Mouse (Mus musculus): ENCODE data around the gene Cpne7. TPM values are rescaled to one million over a fixed set of nuclear protein-coding genes. Genes with fewer than 3 reads are reported as not detected.

Gene Cpne7
- polyA plus RNA-seq, 1 experiment: 20.9 TPM

DNA sequence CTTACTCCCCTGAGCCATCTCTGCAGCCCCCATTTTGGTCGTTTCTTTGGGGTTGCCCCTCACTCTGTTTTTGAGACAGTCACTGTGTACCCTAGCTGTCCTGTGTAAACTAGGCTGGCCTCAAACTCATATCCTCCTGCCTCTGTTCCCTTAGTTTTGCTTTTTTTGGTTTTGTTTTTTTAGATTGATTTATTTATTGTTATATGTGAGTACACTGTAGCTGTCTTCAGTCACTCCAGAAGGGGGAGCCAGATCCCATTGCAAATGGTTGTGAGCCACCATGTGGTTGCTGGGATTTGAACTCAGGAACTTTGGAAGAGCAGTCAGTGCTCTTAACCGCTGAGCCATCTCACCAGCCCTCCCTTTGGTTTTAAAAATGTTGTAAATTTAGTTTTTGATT lies 10.6 kb upstream of the Cpne7 start:
- no peak for TF ChIP-seq GATA1 (IDR thresholded peaks at IDR 0.05; ENCODE audit: low read length)

- no peak for TF ChIP-seq GATA1 (IDR thresholded peaks at IDR 0.05; ENCODE audit: low read length)
Measured at GRCm38 (mm10) chr8:123108010-123108409, 9.2 kb upstream of the Cpne7 start.

GRCm38 (mm10) chr8:123108953-123109352 lies 8.2 kb upstream of the Cpne7 start:
- TF ChIP-seq GATA1 (IDR thresholded peaks at IDR 0.05; ENCODE audit: low read length): no peak

DNA sequence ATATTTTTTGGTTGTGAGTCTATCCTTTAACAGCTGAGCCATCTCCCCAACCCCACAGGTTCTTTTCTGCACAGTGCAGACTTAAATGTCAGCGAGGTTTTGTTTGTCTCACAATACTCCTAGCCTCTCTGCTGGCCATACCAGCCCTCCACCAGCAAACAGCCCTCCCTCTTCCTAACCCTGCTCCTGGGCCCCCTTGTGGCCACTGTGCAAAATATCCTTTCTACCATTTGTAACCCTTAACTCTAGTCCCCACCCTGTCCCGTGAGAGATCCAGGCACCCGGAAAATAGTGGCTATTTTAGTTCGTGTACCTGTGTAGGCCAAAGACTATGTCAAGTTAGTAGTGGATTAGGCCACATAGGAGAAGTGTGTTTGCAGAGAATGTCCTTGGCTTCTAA lies 6.5 kb upstream of the Cpne7 start:
- TF ChIP-seq GATA1 (IDR thresholded peaks at IDR 0.05; ENCODE audit: low read length): no peak

DNA sequence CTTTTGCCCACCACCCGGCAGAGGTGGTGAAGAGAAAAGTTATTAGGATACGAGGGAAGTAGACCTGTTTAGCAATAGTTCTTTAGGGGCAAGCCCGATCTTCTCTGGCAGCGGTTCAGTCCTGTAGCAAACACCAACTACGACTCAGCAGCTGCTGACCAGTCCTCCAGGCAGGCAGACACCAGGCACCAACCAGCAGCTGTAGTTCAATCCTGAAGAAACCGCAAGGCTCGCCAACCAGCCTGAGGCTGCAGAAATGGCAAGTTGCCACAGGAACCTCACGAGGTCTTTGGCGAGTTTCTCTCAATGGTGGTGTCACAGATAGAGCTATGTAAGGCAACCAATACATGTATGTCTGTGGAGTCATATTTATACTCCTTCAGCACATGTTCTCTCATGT lies 4.3 kb upstream of the Cpne7 start:
- no peak for TF ChIP-seq GATA1 (IDR thresholded peaks at IDR 0.05; ENCODE audit: low read length)

DNA sequence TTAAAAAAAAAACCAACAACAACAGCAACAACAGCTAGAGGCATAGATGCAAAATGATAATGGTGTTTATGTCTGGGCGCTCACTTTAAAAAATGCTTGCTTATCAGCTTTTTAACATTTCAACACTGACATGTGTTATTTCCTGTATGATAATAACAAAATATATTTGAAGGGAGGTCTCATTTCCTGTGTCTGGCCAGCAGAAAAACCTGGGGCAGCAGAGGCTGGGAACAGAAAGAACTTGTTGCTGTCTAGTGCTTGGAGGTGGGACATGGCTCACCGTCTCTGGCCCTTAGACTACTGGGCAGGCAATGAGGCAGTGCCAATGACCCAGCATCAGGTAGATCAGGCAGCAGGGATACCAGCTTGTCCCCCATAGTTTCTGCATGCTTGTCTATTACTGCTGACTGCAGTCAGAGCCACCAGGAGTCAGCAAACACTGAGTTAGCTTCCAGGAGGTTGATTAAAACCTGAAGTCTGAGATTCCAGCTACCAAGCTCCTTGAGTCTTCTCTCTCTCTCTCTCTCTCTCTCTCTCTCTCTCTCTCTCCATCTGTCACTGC lies 3.2 kb upstream of the Cpne7 start:
- peak; percentile 49 for TF ChIP-seq GATA1 (IDR thresholded peaks at IDR 0.05; ENCODE audit: low read length)

GRCm38 (mm10) chr8:123114644-123115043 lies 2.5 kb upstream of the Cpne7 start:
- TF ChIP-seq GATA1 (IDR thresholded peaks at IDR 0.05; ENCODE audit: low read length): no peak

DNA sequence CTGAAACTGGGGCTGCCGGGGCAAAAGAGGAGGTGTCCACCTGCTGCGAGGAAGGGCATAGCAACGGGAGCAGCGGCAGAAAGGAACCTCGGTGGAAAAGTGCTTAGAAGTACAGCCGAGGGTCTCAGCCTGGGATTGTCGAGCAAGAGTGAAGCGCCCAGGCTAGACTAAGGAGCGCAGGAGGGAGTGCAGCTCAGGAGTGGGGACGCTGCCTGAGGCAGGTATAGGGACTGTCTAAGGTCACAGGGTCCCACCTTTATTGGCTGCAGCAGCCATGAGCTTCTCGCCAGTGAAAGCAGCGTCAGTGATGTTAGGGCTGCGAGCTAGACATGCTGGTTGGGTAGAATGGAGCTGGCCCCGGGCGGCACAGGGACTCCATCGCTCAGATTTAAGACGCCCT lies 570 bp downstream of the Cpne7 start:
- no peak for TF ChIP-seq GATA1 (IDR thresholded peaks at IDR 0.05; ENCODE audit: low read length)

- TF ChIP-seq GATA1 (IDR thresholded peaks at IDR 0.05; ENCODE audit: low read length): no peak
Measured at GRCm38 (mm10) chr8:123122059-123122458, 4.9 kb downstream of the Cpne7 start.

- TF ChIP-seq GATA1 (IDR thresholded peaks at IDR 0.05; ENCODE audit: low read length): no peak
Measured at GRCm38 (mm10) chr8:123122670-123123069, 5.5 kb downstream of the Cpne7 start.

- no peak for TF ChIP-seq GATA1 (IDR thresholded peaks at IDR 0.05; ENCODE audit: low read length)
Measured at GRCm38 (mm10) chr8:123126193-123126816, 9.1 kb downstream of the Cpne7 start.

- TF ChIP-seq GATA1 (IDR thresholded peaks at IDR 0.05; ENCODE audit: low read length): no peak
Measured at GRCm38 (mm10) chr8:123131041-123131440, 13.9 kb downstream of the Cpne7 start.

- TF ChIP-seq GATA1 (IDR thresholded peaks at IDR 0.05; ENCODE audit: low read length): no peak
Measured at GRCm38 (mm10) chr8:123132953-123133352, 15.8 kb downstream of the Cpne7 start.

DNA sequence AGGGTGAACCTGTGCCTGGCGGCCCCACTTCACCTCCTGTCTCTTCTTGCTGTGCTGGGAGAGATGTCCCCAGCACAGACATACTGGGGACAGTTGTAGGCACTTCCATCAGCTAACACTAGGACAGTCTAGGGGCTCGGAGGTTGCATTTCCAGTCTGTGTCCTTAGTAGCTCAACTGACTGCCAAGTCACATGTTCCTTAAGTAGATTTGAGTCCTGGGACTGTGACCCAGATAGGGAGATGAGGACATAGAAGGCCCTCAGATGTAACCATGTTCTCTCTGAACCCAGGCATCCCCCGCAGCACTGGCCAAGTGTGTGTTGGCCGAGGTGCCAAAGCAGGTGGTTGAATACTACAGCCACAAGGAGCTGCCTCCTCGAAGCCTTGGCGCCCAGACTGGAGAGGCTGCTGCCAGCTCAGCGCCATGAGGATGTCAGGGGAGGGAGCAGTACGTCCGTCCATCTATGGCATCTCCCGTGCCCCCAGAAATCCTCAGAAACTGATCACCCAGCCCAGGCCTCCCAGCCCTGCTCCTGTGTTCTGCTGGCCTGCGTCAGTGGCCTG lies 17.1 kb downstream of the Cpne7 start:
- no peak for TF ChIP-seq GATA1 (IDR thresholded peaks at IDR 0.05; ENCODE audit: low read length)

- no peak for TF ChIP-seq GATA1 (IDR thresholded peaks at IDR 0.05; ENCODE audit: low read length)
Measured at GRCm38 (mm10) chr8:123135406-123135805, 18.2 kb downstream of the Cpne7 start.

DNA sequence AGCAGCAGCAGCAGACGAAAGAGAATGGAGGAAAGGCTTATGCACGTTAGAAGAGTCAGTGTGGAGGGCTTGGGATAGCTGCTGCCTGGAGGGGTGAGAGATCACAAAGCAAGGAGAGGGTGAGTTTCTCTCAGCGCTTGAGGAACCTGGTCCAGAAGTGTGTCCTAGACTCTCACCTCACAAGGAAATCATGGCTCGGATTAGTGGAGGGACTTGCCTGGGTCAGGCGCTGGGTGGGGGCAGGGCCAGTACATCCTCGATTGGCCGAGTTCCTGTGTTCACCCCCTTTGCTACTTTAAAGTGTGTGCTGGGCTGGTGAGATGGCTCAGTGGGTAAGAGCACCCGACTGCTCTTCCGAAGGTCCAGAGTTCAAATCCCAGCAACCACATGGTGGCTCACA lies 18.6 kb downstream of the Cpne7 start:
- TF ChIP-seq GATA1 (IDR thresholded peaks at IDR 0.05; ENCODE audit: low read length): no peak

DNA sequence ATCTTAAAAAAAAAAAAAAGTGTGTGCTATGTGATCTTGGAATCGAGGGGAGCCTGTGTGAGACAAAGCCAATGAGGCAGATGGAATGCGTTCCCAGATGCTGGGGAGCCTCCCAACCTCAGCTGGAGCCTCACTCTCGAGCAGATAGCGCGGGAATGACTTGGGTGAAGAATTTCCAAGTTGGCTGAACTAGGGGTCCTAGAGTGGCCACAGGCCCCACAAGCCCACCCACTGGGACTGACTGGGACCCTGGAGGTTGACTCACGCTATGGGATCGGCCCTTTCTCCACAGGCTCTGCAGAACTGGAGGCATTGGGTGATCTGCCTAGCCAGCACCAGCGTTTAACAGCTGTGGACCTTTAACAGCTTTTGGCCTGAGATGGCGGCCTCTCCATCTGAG lies 19.1 kb downstream of the Cpne7 start:
- no peak for TF ChIP-seq GATA1 (IDR thresholded peaks at IDR 0.05; ENCODE audit: low read length)

All from G1E-ER4 (cell line).